Mouse (Mus musculus): ENCODE measurements around the gene Mdk. TPM values are rescaled to one million over a fixed set of nuclear protein-coding genes. Genes with fewer than 3 reads are reported as not detected.
A peak's percentile ranks its signal among the peaks of the same experiment; 100 is the strongest.

The Mdk gene
- polyA plus RNA-seq, 1 experiment from 2014 or later: 50.1 TPM

GRCm38 (mm10) chr2:91957096-91957495 lies 25.0 kb upstream of the Mdk start:
- H3K4me2 ChIP-seq: peak overlapping the region; percentile 45
- H3K9ac ChIP-seq: peak overlapping the region; percentile 55
- H3K9me3 ChIP-seq (replicated peaks): no peaks in the 10 kb centered on the region
- WGBS (ENCODE audit: insufficient replicate concordance): 7% methylated on average over 4 of the region's 4 CpGs
- ATAC-seq (ENCODE audit: low read depth) (peak; percentile 62), DNase-seq (no peak)
- H3K27me3 ChIP-seq: no peaks in the 10 kb centered on the region
- H3K4me1 ChIP-seq (replicated peaks): peaks cover 99% of the 10 kb centered on the region
- no peak overlapping the region for H3K4me3 ChIP-seq (replicated peaks)
- H3K27ac ChIP-seq: peak overlapping the region; percentile 72
- H3K36me3 ChIP-seq: peaks cover 16% of the 10 kb centered on the region

- Histone ChIP-seq H3K4me2 (no peak overlapping the region), H3K9me3 (replicated peaks) (no peaks in the 10 kb centered on the region), H3K4me1 (replicated peaks) (peaks cover 98% of the 10 kb centered on the region), H3K4me3 (replicated peaks) (no peak overlapping the region), H3K27ac (peak overlapping the region; percentile 65), H3K9ac (peak overlapping the region; percentile 40), H3K27me3 (no peaks in the 10 kb centered on the region), H3K36me3 (peaks cover 12% of the 10 kb centered on the region)
- ATAC-seq (ENCODE audit: low read depth) (no peak), DNase-seq (no peak)
- 69% methylated on average over 6 of the region's 6 CpGs for WGBS (ENCODE audit: insufficient replicate concordance)
Observed at GRCm38 (mm10) chr2:91955875-91956274, 23.8 kb upstream of the Mdk start.

GRCm38 (mm10) chr2:91955121-91955591 lies 23.1 kb upstream of the Mdk start:
- Histone ChIP-seq H3K9ac (peak overlapping the region; percentile 40; the same call in 1 of the 2 replicates), H3K36me3 (peaks cover 6% of the 10 kb centered on the region), H3K27ac (peak overlapping the region; percentile 65), H3K9me3 (replicated peaks) (no peaks in the 10 kb centered on the region), H3K27me3 (no peaks in the 10 kb centered on the region), H3K4me2 (no peak overlapping the region), H3K4me3 (replicated peaks) (no peak overlapping the region), H3K4me1 (replicated peaks) (peaks cover 98% of the 10 kb centered on the region)
- whole genome bisulfite sequencing (ENCODE audit: insufficient replicate concordance): 79% methylated on average over 4 of the region's 4 CpGs
- DNase-seq (no peak), ATAC-seq (ENCODE audit: low read depth) (no peak)

- no peaks in the 10 kb centered on the region for H3K36me3 ChIP-seq
- peak overlapping the region; percentile 34; the same call in 1 of the 2 replicates for H3K9ac ChIP-seq
- peak overlapping the region; percentile 51 for H3K27ac ChIP-seq
- H3K9me3 ChIP-seq (replicated peaks): no peaks in the 10 kb centered on the region
- no peaks in the 10 kb centered on the region for H3K27me3 ChIP-seq
- WGBS (ENCODE audit: insufficient replicate concordance): 35% methylated on average over 5 of the region's 5 CpGs
- H3K4me3 ChIP-seq (replicated peaks): no peak overlapping the region
- ATAC-seq (ENCODE audit: low read depth): no peak
- peaks cover 98% of the 10 kb centered on the region for H3K4me1 ChIP-seq (replicated peaks)
- DNase-seq: no peak
- 0 out of 2 replicates have a peak overlapping the region, but pooled peaks have one; percentile 2 for H3K4me2 ChIP-seq
Observed at GRCm38 (mm10) chr2:91953825-91954224, 21.7 kb upstream of the Mdk start.

GRCm38 (mm10) chr2:91950275-91951085 lies 18.4 kb upstream of the Mdk start:
- DNase-seq: peak; percentile 66

GRCm38 (mm10) chr2:91949411-91950274 lies 17.5 kb upstream of the Mdk start:
- peak overlapping the region; percentile 85 for H3K9ac ChIP-seq
- ATAC-seq (ENCODE audit: low read depth) (peak; percentile 82), DNase-seq (peak; percentile 74)
- peaks cover 98% of the 10 kb centered on the region for H3K4me1 ChIP-seq (replicated peaks)
- WGBS (ENCODE audit: insufficient replicate concordance): 14% methylated on average over 17 of the region's 17 CpGs
- peak overlapping the region; percentile 81 for H3K4me2 ChIP-seq
- H3K27me3 ChIP-seq: no peaks in the 10 kb centered on the region
- no peaks in the 10 kb centered on the region for H3K9me3 ChIP-seq (replicated peaks)
- peaks cover 21% of the 10 kb centered on the region for H3K36me3 ChIP-seq
- peak overlapping the region; percentile 63 for H3K4me3 ChIP-seq (replicated peaks)
- H3K27ac ChIP-seq: peak overlapping the region; percentile 97

More at GRCm38 (mm10) chr2:91950275-91951085, 18.4 kb upstream of the Mdk start:
- Histone ChIP-seq H3K36me3 (peaks cover 13% of the 10 kb centered on the region), H3K4me2 (peak overlapping the region; percentile 81), H3K4me3 (replicated peaks) (peak overlapping the region; percentile 63), H3K9me3 (replicated peaks) (no peaks in the 10 kb centered on the region), H3K4me1 (replicated peaks) (peaks cover 98% of the 10 kb centered on the region), H3K27me3 (no peaks in the 10 kb centered on the region), H3K27ac (peak overlapping the region; percentile 97), H3K9ac (peak overlapping the region; percentile 85)
- WGBS (ENCODE audit: insufficient replicate concordance): 6% methylated on average over 15 of the region's 15 CpGs
- ATAC-seq (ENCODE audit: low read depth): peak; percentile 78

GRCm38 (mm10) chr2:91948792-91949241 lies 16.7 kb upstream of the Mdk start:
- WGBS (ENCODE audit: insufficient replicate concordance): 17% methylated on average over 3 of the region's 3 CpGs
- Histone ChIP-seq H3K27me3 (no peaks in the 10 kb centered on the region), H3K4me3 (replicated peaks) (peak overlapping the region; percentile 63), H3K9ac (peak overlapping the region; percentile 85), H3K9me3 (replicated peaks) (no peaks in the 10 kb centered on the region), H3K4me2 (peak overlapping the region; percentile 81), H3K36me3 (peaks cover 24% of the 10 kb centered on the region), H3K4me1 (replicated peaks) (peaks cover 98% of the 10 kb centered on the region), H3K27ac (peak overlapping the region; percentile 97)
- DNase-seq (peak; percentile 63), ATAC-seq (ENCODE audit: low read depth) (peak; percentile 24; the same call in 1 of the 2 replicates)

GRCm38 (mm10) chr2:91948151-91948509 lies 16.0 kb upstream of the Mdk start:
- Histone ChIP-seq H3K4me1 (replicated peaks) (peaks cover 97% of the 10 kb centered on the region), H3K9me3 (replicated peaks) (no peaks in the 10 kb centered on the region), H3K4me3 (replicated peaks) (peak overlapping the region; percentile 63), H3K9ac (peak overlapping the region; percentile 85), H3K36me3 (peaks cover 30% of the 10 kb centered on the region), H3K27me3 (no peaks in the 10 kb centered on the region), H3K4me2 (peak overlapping the region; percentile 81), H3K27ac (peak overlapping the region; percentile 97)
- peak; percentile 45 for ATAC-seq (ENCODE audit: low read depth)
- DNase-seq: peak; percentile 68
- 15% methylated on average over 6 of the region's 6 CpGs for WGBS (ENCODE audit: insufficient replicate concordance)

GRCm38 (mm10) chr2:91947397-91948150 lies 15.5 kb upstream of the Mdk start:
- Histone ChIP-seq H3K9ac (peak overlapping the region; percentile 85), H3K4me2 (peak overlapping the region; percentile 81), H3K27ac (peak overlapping the region; percentile 97), H3K36me3 (peaks cover 35% of the 10 kb centered on the region), H3K4me3 (replicated peaks) (peak overlapping the region; percentile 63), H3K9me3 (replicated peaks) (no peaks in the 10 kb centered on the region), H3K4me1 (replicated peaks) (peaks cover 92% of the 10 kb centered on the region), H3K27me3 (no peaks in the 10 kb centered on the region)
- WGBS (ENCODE audit: insufficient replicate concordance): 29% methylated on average over 11 of the region's 11 CpGs
- peak; percentile 57 for ATAC-seq (ENCODE audit: low read depth)
- DNase-seq: peak; percentile 76

GRCm38 (mm10) chr2:91946836-91947235 lies 14.7 kb upstream of the Mdk start:
- peak overlapping the region; percentile 63 for H3K4me3 ChIP-seq (replicated peaks)
- no peak for DNase-seq
- no peaks in the 10 kb centered on the region for H3K27me3 ChIP-seq
- H3K27ac ChIP-seq: peak overlapping the region; percentile 97
- H3K4me1 ChIP-seq (replicated peaks): peaks cover 85% of the 10 kb centered on the region
- H3K9ac ChIP-seq: peak overlapping the region; percentile 85
- ATAC-seq (ENCODE audit: low read depth): peak; percentile 11; the same call in 1 of the 2 replicates
- H3K9me3 ChIP-seq (replicated peaks): no peaks in the 10 kb centered on the region
- WGBS (ENCODE audit: insufficient replicate concordance): 35% methylated on average over 6 of the region's 6 CpGs
- peak overlapping the region; percentile 81 for H3K4me2 ChIP-seq
- H3K36me3 ChIP-seq: peaks cover 42% of the 10 kb centered on the region
